Mouse (Mus musculus) stomach, embryonic 14.5 days (tissue): ENCODE data around the gene Fam207a. TPM values are rescaled to one million over a fixed set of nuclear protein-coding genes. Genes with fewer than 3 reads are reported as not detected.

Experiments
- ATAC-seq: fragments of 200-750 bp; cut with Nextera tagmentation; 2 replicates; pipeline ENCODE4 v1.8.0; 2017; ENCODE audit warnings: low read depth, moderate TSS enrichment; ENCODE audit not compliant: insufficient number of reproducible peaks, insufficient read depth, low FRiP score
- H3K27ac ChIP-seq: fragments of 300-500 bp; sonication (generic); 2 replicates; pipeline ENCODE4 v1.5.1; 2014; ENCODE audit warnings: mild to moderate bottlenecking, low read length, moderate library complexity, mixed read lengths
- H3K27me3 ChIP-seq: fragments of 300-500 bp; sonication (generic); 2 replicates; pipeline ENCODE4 v1.6.1; 2014; ENCODE audit warnings: low read length, control low read depth, mixed read lengths; ENCODE audit not compliant: control insufficient read depth, insufficient read depth
- H3K36me3 ChIP-seq: fragments of 300-500 bp; sonication (generic); 2 replicates; pipeline ENCODE4 v1.6.1; 2014; ENCODE audit warnings: mild to moderate bottlenecking, control low read depth, low read length, moderate library complexity, mixed read lengths; ENCODE audit not compliant: control insufficient read depth, insufficient read depth
- H3K4me1 ChIP-seq: fragments of 300-500 bp; sonication (generic); 2 replicates; pipeline ENCODE4 v1.6.1; 2014; ENCODE audit warnings: low read length, control low read depth, mixed read lengths; ENCODE audit not compliant: control insufficient read depth, insufficient read depth
- H3K4me2 ChIP-seq: fragments of 300-500 bp; sonication (generic); replicated peaks from 2 replicates; pipeline ENCODE4 v1.6.1; 2014; ENCODE audit warnings: low read depth, low read length, control low read depth
- H3K4me3 ChIP-seq: fragments of 300-500 bp; sonication (generic); 2 replicates; pipeline ENCODE4 v1.5.1; 2014; ENCODE audit warnings: low read depth, low read length, control low read depth
- H3K9ac ChIP-seq: fragments of 300-500 bp; sonication (generic); replicated peaks from 2 replicates; pipeline ENCODE4 v1.6.1; 2014; ENCODE audit warnings: low read depth, mild to moderate bottlenecking, control low read depth, low read length, moderate library complexity, mixed read lengths
- H3K9me3 ChIP-seq: fragments of 300-500 bp; sonication (generic); 2 replicates; pipeline ENCODE4 v1.6.1; 2016; ENCODE audit warnings: low read depth, low read length, control low read depth; ENCODE audit not compliant: control insufficient read depth
- WGBS: fragments of 180-500 bp; shearing (Covaris S2); extraction: QIAGEN DNeasy Blood & Tissue Kit; methylation state at CpG from one replicate; pipeline ENCODE4 v1.1.7; 2014; 5-methylcytosine and 5-hydroxymethylcytosine counted together
- polyA plus RNA-seq: library from polyadenylated mRNA; unstranded; fragments of >200 nt; fragmentation: Nextera tagmentation; extraction: Ambion mirVana; gene quantifications from 2 replicates; pipeline ENCODE4 v1.2.1, GENCODE M21; 2014

The Fam207a gene
- polyA plus RNA-seq, 1 experiment from 2014 or later: 31.0 TPM

- ATAC-seq: peak; percentile 31; the same call in 1 of the 2 replicates
- Histone ChIP-seq H3K27ac (peak overlapping the region; percentile 11; the same call in 1 of the 2 replicates), H3K9ac (no peak overlapping the region), H3K27me3 (no peaks in the 10 kb centered on the region), H3K4me1 (peaks cover 11% of the 10 kb centered on the region), H3K9me3 (no peaks in the 10 kb centered on the region), H3K4me2 (no peak overlapping the region), H3K4me3 (no peak overlapping the region), H3K36me3 (peaks cover 23% of the 10 kb centered on the region)
- WGBS: 22% methylated on average over 18 of the region's 18 CpGs
Observed at GRCm38 (mm10) chr10:77484205-77484935, 31.2 kb downstream of the Fam207a start.

GRCm38 (mm10) chr10:77481814-77482213, 33.8 kb downstream of the Fam207a start:
- Histone ChIP-seq H3K36me3 (peaks cover 2% of the 10 kb centered on the region; the same call in 1 of the 2 replicates), H3K9me3 (no peaks in the 10 kb centered on the region), H3K27me3 (no peaks in the 10 kb centered on the region), H3K4me3 (no peak overlapping the region), H3K4me2 (no peak overlapping the region), H3K9ac (no peak overlapping the region), H3K27ac (no peak overlapping the region), H3K4me1 (peaks cover 11% of the 10 kb centered on the region)
- no peak for ATAC-seq

- no peaks in the 10 kb centered on the region for H3K36me3 ChIP-seq
- no peaks in the 10 kb centered on the region for H3K27me3 ChIP-seq
- H3K27ac ChIP-seq: no peak overlapping the region
- peaks cover 11% of the 10 kb centered on the region for H3K4me1 ChIP-seq
- H3K9me3 ChIP-seq: no peaks in the 10 kb centered on the region
- H3K4me3 ChIP-seq: no peak overlapping the region
- ATAC-seq: no peak
- H3K4me2 ChIP-seq: no peak overlapping the region
- WGBS: 88% methylated on average over 1 of the region's 1 CpGs
- no peak overlapping the region for H3K9ac ChIP-seq
Observed at GRCm38 (mm10) chr10:77479972-77480371, 35.6 kb downstream of the Fam207a start.

- Histone ChIP-seq H3K9me3 (no peaks in the 10 kb centered on the region), H3K4me2 (no peak overlapping the region), H3K27ac (no peak overlapping the region), H3K36me3 (no peaks in the 10 kb centered on the region), H3K4me1 (no peaks in the 10 kb centered on the region), H3K9ac (no peak overlapping the region), H3K27me3 (no peaks in the 10 kb centered on the region), H3K4me3 (no peak overlapping the region)
- 79% methylated on average over 3 of the region's 3 CpGs for WGBS
- no peak for ATAC-seq
Observed at GRCm38 (mm10) chr10:77476907-77477306, 38.7 kb downstream of the Fam207a start.

- ATAC-seq: no peak
- Histone ChIP-seq H3K9me3 (no peaks in the 10 kb centered on the region), H3K4me2 (no peak overlapping the region), H3K27me3 (no peaks in the 10 kb centered on the region), H3K9ac (no peak overlapping the region), H3K27ac (no peak overlapping the region), H3K4me3 (no peak overlapping the region), H3K4me1 (peaks cover 4% of the 10 kb centered on the region; the same call in 1 of the 2 replicates), H3K36me3 (no peaks in the 10 kb centered on the region)
- 55% methylated on average over 5 of the region's 5 CpGs for WGBS
Observed at GRCm38 (mm10) chr10:77472188-77472587, 43.4 kb downstream of the Fam207a start.

GRCm38 (mm10) chr10:77471512-77471911, 44.1 kb downstream of the Fam207a start:
- Histone ChIP-seq H3K9me3 (no peaks in the 10 kb centered on the region), H3K27me3 (no peaks in the 10 kb centered on the region), H3K4me3 (no peak overlapping the region), H3K27ac (no peak overlapping the region), H3K4me2 (no peak overlapping the region), H3K4me1 (peaks cover 4% of the 10 kb centered on the region; the same call in 1 of the 2 replicates), H3K9ac (no peak overlapping the region), H3K36me3 (no peaks in the 10 kb centered on the region)
- ATAC-seq: no peak
- 40% methylated on average over 7 of the region's 7 CpGs for WGBS

GRCm38 (mm10) chr10:77470763-77471162, 44.8 kb downstream of the Fam207a start:
- H3K36me3 ChIP-seq: no peaks in the 10 kb centered on the region
- H3K27me3 ChIP-seq: no peaks in the 10 kb centered on the region
- H3K4me3 ChIP-seq: no peak overlapping the region
- no peak overlapping the region for H3K9ac ChIP-seq
- H3K4me1 ChIP-seq: peaks cover 5% of the 10 kb centered on the region; the same call in 1 of the 2 replicates
- ATAC-seq: no peak
- H3K27ac ChIP-seq: no peak overlapping the region
- WGBS: 71% methylated on average over 3 of the region's 3 CpGs
- no peaks in the 10 kb centered on the region for H3K9me3 ChIP-seq
- H3K4me2 ChIP-seq: no peak overlapping the region

GRCm38 (mm10) chr10:77468675-77469074, 46.9 kb downstream of the Fam207a start:
- H3K9me3 ChIP-seq: no peaks in the 10 kb centered on the region
- 76% methylated on average over 4 of the region's 4 CpGs for WGBS
- H3K27me3 ChIP-seq: no peaks in the 10 kb centered on the region
- H3K4me1 ChIP-seq: peaks cover 17% of the 10 kb centered on the region
- H3K9ac ChIP-seq: no peak overlapping the region
- no peak overlapping the region for H3K4me3 ChIP-seq
- no peak overlapping the region for H3K27ac ChIP-seq
- no peak overlapping the region for H3K4me2 ChIP-seq
- no peak for ATAC-seq
- no peaks in the 10 kb centered on the region for H3K36me3 ChIP-seq

- no peak for ATAC-seq
- 85% methylated on average over 6 of the region's 6 CpGs for WGBS
- Histone ChIP-seq H3K4me1 (peaks cover 17% of the 10 kb centered on the region), H3K27ac (no peak overlapping the region), H3K36me3 (no peaks in the 10 kb centered on the region), H3K4me3 (no peak overlapping the region), H3K27me3 (no peaks in the 10 kb centered on the region), H3K4me2 (no peak overlapping the region), H3K9ac (no peak overlapping the region), H3K9me3 (no peaks in the 10 kb centered on the region)
Observed at GRCm38 (mm10) chr10:77467407-77467806, 48.2 kb downstream of the Fam207a start.
